Mouse (Mus musculus) megakaryocyte, embryonic 14.5 days (primary cell): ENCODE measurements at regions not wholly inside any gene's neighbourhood (a gene's known extent, or its start where the extent isn't known, plus 50 kb on each side); places are given as distances from the start of the nearest gene placed in this dataset.

ENCODE experiments used
- H3K27me3 ChIP-seq: replicated peaks from 2 replicates; pipeline ENCODE3; 2012; ENCODE audit warnings: inconsistent platforms
- H3K36me3 ChIP-seq: replicated peaks from 2 replicates; pipeline ENCODE3; 2012; ENCODE audit warnings: low read length, inconsistent platforms, mixed read lengths
- H3K4me1 ChIP-seq: 2 replicates; pipeline ENCODE4 v1.6.1; 2012; ENCODE audit warnings: inconsistent platforms
- H3K4me3 ChIP-seq: replicated peaks from 2 replicates; pipeline ENCODE3; 2012; ENCODE audit warnings: moderate library complexity, mild to moderate bottlenecking, inconsistent platforms
- H3K9me3 ChIP-seq: 2 replicates; pipeline ENCODE4 v1.6.1; 2012; ENCODE audit warnings: inconsistent platforms
- FLI1 ChIP-seq: IDR thresholded peaks from 2 replicates; pipeline ENCODE4 v1.6.1; 2012; ENCODE audit warnings: low read length, inconsistent platforms, mixed read lengths
- GATA1 ChIP-seq: IDR thresholded peaks from 3 replicates; pipeline ENCODE4 v1.6.1; 2012; ENCODE audit warnings: mixed read lengths, low read length, inconsistent platforms, borderline replicate concordance

DNA sequence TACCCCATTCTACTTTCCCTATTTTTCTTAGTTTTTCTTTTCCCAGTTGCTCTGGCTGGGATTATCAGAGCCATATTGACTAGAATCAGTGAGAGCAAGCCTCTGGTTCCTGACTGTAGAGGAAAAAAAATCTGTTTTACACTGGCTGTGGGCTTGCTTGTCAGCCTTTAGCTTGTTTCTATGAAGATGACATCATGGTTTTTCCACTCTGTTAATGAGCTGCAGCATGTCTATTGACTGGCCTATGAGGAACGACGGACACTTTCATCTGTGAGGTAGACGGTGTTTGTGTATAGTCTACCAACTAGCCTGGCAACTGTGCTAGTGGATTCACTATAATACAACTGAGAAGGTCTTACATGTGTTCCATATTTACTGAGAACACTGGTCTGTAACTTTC is 248.0 kb upstream of the Zbtb20 start:
- TF ChIP-seq FLI1 (no peak), GATA1 (no peak)
- no peaks in the 10 kb centered on the region for H3K36me3 ChIP-seq
- H3K4me1 ChIP-seq: no peaks in the 10 kb centered on the region
- no peak overlapping the region for H3K4me3 ChIP-seq
- no peaks in the 10 kb centered on the region for H3K27me3 ChIP-seq
- no peaks in the 10 kb centered on the region for H3K9me3 ChIP-seq

DNA sequence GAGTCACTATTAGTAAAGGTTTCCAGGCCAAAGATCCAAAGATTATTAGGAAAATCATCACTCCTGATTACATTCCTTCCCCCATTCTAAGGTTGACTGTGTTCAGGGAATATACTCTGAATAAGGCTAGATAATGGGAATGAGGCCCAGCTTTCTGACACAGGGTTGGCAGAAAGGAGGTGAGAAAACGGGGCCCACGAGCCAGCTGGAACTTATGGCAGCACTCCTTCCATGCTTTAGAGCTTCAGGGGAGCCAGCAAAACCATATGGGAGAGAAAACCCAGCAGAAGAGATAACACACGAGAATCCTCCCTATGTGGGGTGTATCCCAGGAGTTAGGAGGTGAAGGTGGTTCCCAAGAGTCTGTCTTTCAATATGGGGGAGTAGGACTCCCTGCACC is 259.8 kb upstream of the Zbtb20 start:
- H3K4me1 ChIP-seq: peaks cover 4% of the 10 kb centered on the region
- no peak overlapping the region for H3K4me3 ChIP-seq
- H3K27me3 ChIP-seq: no peaks in the 10 kb centered on the region
- H3K36me3 ChIP-seq: no peaks in the 10 kb centered on the region
- TF ChIP-seq GATA1: no peak
- no peak for TF ChIP-seq FLI1
- no peaks in the 10 kb centered on the region for H3K9me3 ChIP-seq

DNA sequence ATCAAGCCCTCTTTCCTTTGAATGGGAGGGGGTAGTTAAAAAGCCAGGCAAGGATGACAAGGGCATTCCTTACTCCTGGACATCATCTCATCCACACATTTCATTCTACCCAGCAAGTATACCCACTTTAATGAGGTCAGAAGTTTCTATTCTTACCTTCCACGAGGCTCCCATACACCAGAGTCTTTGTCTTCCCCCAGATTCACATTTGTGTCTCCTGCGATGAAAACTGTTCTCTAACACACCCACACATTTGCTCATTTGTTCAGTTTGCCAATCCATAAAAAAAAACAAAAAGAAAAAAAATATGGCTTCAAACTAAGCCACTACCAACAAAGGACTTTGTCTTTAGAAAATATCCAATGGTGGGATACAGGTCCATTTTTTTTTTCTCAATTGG is 263.7 kb upstream of the Zbtb20 start:
- Histone ChIP-seq H3K4me1 (peaks cover 8% of the 10 kb centered on the region), H3K36me3 (no peaks in the 10 kb centered on the region), H3K27me3 (no peaks in the 10 kb centered on the region), H3K9me3 (peaks cover 11% of the 10 kb centered on the region; the same call in 1 of the 2 replicates), H3K4me3 (no peak overlapping the region)
- no peak for TF ChIP-seq GATA1
- no peak for TF ChIP-seq FLI1

DNA sequence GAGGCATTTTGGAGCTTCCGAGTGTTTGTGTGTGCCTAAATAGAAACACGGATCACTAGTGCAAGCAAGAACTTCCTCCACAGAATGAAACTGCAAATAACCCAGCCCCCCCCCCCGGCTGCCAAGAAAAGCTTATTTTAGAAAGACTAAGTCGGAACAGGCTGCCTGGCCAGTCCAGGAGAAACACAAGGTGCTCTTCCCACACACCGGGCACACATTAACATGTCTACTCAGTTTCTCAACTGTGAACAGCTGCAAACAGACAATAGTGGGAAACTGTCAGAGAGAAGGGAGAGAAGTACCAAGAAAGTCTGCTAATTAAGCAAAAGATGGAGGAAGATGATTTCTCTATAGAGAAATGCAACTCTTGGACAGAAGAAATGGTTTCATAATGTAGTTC is 267.3 kb upstream of the Zbtb20 start:
- H3K4me3 ChIP-seq: peak overlapping the region; percentile 65
- TF ChIP-seq GATA1 (no peak), FLI1 (no peak)
- H3K36me3 ChIP-seq: no peaks in the 10 kb centered on the region
- no peaks in the 10 kb centered on the region for H3K27me3 ChIP-seq
- H3K9me3 ChIP-seq: peaks cover 11% of the 10 kb centered on the region; the same call in 1 of the 2 replicates
- peaks cover 7% of the 10 kb centered on the region; the same call in 1 of the 2 replicates for H3K4me1 ChIP-seq

DNA sequence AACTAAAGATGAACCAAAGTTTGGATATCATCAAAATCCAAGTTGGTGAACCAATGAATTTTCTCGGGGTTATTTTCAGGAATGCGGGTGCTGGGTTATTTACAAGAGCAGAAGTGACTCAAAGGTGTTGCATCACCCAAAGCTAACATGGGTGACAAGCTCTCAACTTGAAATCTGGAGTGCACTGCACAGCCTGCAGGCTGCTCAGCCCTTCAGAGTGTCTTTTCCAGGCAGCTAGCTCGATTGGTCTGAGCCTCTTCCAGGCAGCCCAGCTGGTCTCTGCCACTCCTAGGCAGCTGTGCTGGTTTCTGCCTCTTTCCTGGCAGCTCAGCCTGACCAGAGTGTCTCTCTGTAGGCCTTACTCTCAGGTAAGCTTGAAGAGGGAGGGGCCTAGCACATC is 251.9 kb upstream of the Gap43 start:
- H3K4me1 ChIP-seq: no peaks in the 10 kb centered on the region
- TF ChIP-seq GATA1 (no peak), FLI1 (no peak)
- no peaks in the 10 kb centered on the region for H3K36me3 ChIP-seq
- no peak overlapping the region for H3K4me3 ChIP-seq
- H3K9me3 ChIP-seq: peaks cover 11% of the 10 kb centered on the region; the same call in 1 of the 2 replicates
- no peaks in the 10 kb centered on the region for H3K27me3 ChIP-seq

DNA sequence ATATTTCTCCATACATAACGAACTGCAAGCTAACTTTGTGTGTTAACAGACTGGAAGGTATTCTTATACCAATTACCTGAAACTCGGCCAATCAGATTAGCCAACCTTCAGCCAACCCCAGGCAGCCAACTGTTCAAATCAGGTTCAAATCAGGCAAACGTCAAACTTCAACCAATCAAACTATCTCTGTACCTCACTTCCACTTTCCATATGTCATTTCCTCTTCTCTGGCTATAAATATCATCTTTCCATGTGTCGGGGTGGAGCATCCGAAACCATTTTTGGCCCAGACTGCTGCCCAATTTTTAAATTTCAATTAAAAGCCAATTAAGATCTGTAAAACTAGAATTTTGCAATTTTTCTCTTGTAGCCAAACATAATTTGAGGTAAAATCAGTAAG is 251.1 kb upstream of the Gap43 start:
- Histone ChIP-seq H3K4me1 (no peaks in the 10 kb centered on the region), H3K9me3 (peaks cover 11% of the 10 kb centered on the region; the same call in 1 of the 2 replicates), H3K4me3 (no peak overlapping the region), H3K36me3 (no peaks in the 10 kb centered on the region), H3K27me3 (no peaks in the 10 kb centered on the region)
- TF ChIP-seq FLI1 (no peak), GATA1 (no peak)

DNA sequence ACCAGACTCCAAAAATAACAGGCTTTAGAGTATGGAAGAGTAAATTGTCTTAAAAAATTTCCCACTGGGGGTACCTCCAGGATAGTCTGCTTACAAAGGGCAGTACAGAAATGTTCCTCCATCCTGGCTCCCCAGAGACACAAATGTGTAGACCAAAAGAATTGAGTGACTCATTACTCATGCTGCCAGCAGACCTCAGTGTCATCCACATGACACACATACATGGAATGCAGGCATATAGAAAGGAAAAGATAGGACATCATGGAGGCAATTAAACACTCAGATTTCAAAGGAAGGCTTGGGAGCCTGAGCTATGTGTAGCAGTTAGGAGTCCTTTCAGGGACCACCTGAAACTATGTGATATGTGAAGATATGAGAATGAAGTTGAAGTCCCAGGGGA is 245.7 kb upstream of the Gap43 start:
- no peak for TF ChIP-seq GATA1
- TF ChIP-seq FLI1: no peak
- no peaks in the 10 kb centered on the region for H3K36me3 ChIP-seq
- H3K4me1 ChIP-seq: no peaks in the 10 kb centered on the region
- H3K4me3 ChIP-seq: no peak overlapping the region
- no peaks in the 10 kb centered on the region for H3K27me3 ChIP-seq
- H3K9me3 ChIP-seq: peaks cover 4% of the 10 kb centered on the region; the same call in 1 of the 2 replicates

DNA sequence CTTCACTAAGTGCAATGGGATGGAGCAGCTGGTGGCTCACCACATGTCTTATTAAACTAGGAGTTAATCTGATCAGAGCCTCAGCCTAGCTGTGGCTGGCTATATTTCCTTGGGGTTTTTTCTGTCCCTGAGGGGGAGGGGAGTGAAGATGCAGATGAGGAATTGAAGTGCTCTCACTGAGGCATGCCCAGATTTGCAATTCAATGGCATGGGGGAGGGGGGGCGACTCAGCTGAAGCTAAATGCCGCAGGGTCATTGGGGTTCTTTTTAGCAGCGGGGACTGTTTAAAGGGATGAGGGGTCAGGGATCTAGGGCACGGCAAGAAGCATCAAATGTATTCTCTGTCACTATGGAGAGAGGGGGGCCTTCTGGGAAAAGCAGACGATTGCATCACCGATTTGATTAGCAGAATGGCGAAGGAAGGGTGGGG is 235.1 kb upstream of the Gap43 start:
- H3K27me3 ChIP-seq: no peaks in the 10 kb centered on the region
- H3K4me3 ChIP-seq: no peak overlapping the region
- peaks cover 5% of the 10 kb centered on the region; the same call in 1 of the 2 replicates for H3K9me3 ChIP-seq
- H3K36me3 ChIP-seq: no peaks in the 10 kb centered on the region
- H3K4me1 ChIP-seq: no peaks in the 10 kb centered on the region
- TF ChIP-seq GATA1 (no peak), FLI1 (no peak)

DNA sequence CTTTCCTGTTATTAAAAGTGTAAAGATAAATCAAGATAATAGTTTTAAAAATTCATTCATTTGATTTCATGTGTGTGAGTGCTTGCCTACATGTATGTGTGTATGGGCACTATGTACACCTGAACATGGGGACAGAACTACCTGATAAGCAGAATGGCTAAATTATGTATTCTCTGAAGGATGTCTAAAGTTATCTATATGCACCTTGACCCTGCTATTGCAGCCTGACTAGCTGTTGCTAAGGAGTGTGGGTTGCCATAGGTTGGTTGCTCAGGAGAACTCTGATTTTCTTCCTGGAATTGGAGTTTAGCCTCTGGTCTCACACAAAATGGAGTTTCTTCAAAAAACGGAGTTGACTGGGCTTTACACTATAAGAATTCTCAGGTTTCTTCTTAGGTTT is 234.5 kb upstream of the Gap43 start:
- H3K36me3 ChIP-seq: no peaks in the 10 kb centered on the region
- no peak for TF ChIP-seq GATA1
- no peak for TF ChIP-seq FLI1

DNA sequence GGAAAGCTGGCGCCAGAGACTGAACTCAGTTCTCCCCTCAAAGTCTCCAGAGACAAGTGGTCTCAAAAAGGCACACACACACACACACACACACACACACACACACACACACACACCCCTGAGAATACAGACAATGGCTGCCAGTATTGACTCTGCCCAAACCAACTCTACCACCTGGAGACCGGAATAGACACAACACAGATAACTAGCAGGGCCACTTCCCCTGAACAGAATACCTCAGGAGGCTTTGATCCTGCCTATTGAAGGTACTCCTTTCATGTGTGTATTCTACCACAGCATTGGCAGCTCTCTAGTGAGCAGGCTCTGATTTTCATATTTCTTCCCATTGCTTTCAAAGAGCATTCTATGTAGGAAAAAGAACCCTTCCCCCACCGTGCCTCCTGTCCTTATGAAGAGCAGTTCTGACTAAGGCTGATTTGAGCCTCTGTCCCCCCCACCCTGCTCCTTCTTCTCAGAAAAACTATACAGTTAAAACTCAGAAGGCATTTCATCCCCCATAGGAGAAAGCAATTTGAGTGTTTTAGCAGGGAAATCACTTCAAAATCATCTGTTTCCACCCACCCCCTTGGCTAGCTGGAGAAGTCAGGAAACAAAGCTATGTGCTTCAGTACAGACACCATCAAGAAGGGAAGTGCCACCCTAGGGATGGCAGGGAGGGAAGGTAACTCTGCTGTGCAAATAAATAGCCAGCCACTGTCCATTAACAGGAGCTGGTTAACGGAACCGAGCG is 230.0 kb upstream of the Gap43 start:
- no peaks in the 10 kb centered on the region for H3K27me3 ChIP-seq
- no peaks in the 10 kb centered on the region for H3K4me1 ChIP-seq
- H3K36me3 ChIP-seq: no peaks in the 10 kb centered on the region
- TF ChIP-seq GATA1 (no peak), FLI1 (no peak)
- no peak overlapping the region for H3K4me3 ChIP-seq
- H3K9me3 ChIP-seq: no peaks in the 10 kb centered on the region

More for the DNA sequence above, 234.5 kb upstream of the Gap43 start:
- Histone ChIP-seq H3K27me3 (no peaks in the 10 kb centered on the region), H3K9me3 (peaks cover 5% of the 10 kb centered on the region; the same call in 1 of the 2 replicates), H3K4me3 (no peak overlapping the region), H3K4me1 (no peaks in the 10 kb centered on the region)

DNA sequence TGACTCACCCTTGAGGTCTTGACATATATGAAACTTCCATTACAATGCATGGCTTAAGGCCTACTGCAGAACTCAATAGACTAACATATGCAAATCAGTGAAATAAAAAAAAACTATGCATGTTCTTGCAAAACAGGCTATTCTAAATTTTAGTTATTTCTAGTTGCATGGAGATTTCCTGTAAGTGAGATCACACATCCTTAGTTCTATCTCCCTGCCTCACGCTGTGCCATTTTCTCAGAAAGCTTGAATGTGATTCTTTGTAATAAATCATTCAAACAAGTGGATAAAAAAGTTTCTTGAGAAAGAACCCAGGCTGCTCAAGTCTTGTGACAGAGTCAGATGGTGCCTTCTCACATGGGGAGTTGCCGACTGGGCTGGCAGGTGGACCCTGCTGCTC is 228.9 kb upstream of the Gap43 start:
- H3K36me3 ChIP-seq: no peaks in the 10 kb centered on the region

More for the DNA sequence above, 228.9 kb upstream of the Gap43 start:
- H3K4me1 ChIP-seq: no peaks in the 10 kb centered on the region
- no peak for TF ChIP-seq GATA1
- TF ChIP-seq FLI1: no peak
- H3K9me3 ChIP-seq: no peaks in the 10 kb centered on the region
- no peak overlapping the region for H3K4me3 ChIP-seq
- H3K27me3 ChIP-seq: no peaks in the 10 kb centered on the region
